Mouse (Mus musculus) heart, adult 18-20 months (tissue): Measurements from ENCODE around the gene Coa5. TPM values are rescaled to one million over a fixed set of nuclear protein-coding genes. Genes with fewer than 3 reads are reported as not detected.

Experiments used
- total RNA-seq, 2 experiments: library from RNA; stranded (reverse); gene quantifications; 2 replicates each; pipeline ENCODE4 v1.2.3; 2021

Gene Coa5
- total RNA-seq, 2 experiments from 2014 or later, result 114 to 119 TPM

Other genes starting within 250 kb of the Coa5 start
- gene Cnga3, start 215.7 kb downstream of the Coa5 start, total RNA-seq, result 1 to 10 TPM; 1.7 to 1.8 TPM
- 10 to 100 TPM; 19.3 to 22.1 TPM for gene Inpp4a, start 130.2 kb downstream of the Coa5 start, total RNA-seq
- 10 to 100 TPM; 32.9 to 34.0 TPM for gene Unc50, start within 50 bp of the Coa5 start, total RNA-seq
- gene Mgat4a, start 110.9 kb upstream of the Coa5 start, total RNA-seq, result 10 to 100 TPM; 13.0 to 15.4 TPM